Mouse (Mus musculus): Measurements from ENCODE around the gene Ick. TPM values are rescaled to one million over a fixed set of nuclear protein-coding genes. Genes with fewer than 3 reads are reported as not detected.
A peak's percentile ranks its signal among the peaks of the same experiment; 100 is the strongest.

Gene Ick
- total and polyA plus RNA-seq, 3 experiments = 6.1 to 16.1 TPM; not detected in 1

GRCm38 (mm10) chr9:78095686-78096085 lies 13.3 kb upstream of the Ick start:
- TF ChIP-seq UBTF (IDR thresholded peaks at IDR 0.05; ENCODE audit: borderline replicate concordance, insufficient read depth, low read depth, low read length) = no peak
- no peak for TF ChIP-seq MYC (IDR thresholded peaks at IDR 0.05; ENCODE audit: low read depth, low read length)
- TF ChIP-seq ETS1 (IDR thresholded peaks at IDR 0.05; ENCODE audit: low read depth, low read length) = no peak
- TF ChIP-seq GABPA (IDR thresholded peaks at IDR 0.05; ENCODE audit: low read depth, low read length) = no peak
- no peak for TF ChIP-seq JUND (IDR thresholded peaks at IDR 0.05; ENCODE audit: low read depth, low read length)
- TF ChIP-seq TBP (IDR thresholded peaks at IDR 0.05; ENCODE audit: low read depth, low read length) = no peak
- TF ChIP-seq RAD21 (IDR thresholded peaks at IDR 0.05; ENCODE audit: low read depth, low read length) = no peak
- no peak for TF ChIP-seq TAL1 (IDR thresholded peaks at IDR 0.05; ENCODE audit: low read length)
- TF ChIP-seq NRF1 (IDR thresholded peaks at IDR 0.05; ENCODE audit: insufficient read depth, low read depth, low read length, poor library complexity, severe bottlenecking) = no peak
- no peak for TF ChIP-seq USF2 (IDR thresholded peaks at IDR 0.05; ENCODE audit: borderline replicate concordance in 1 of 2, insufficient read depth in 1 of 2, low read depth in 1 of 2, low read length in 2 of 2)
- no peak for TF ChIP-seq ZNF384 (IDR thresholded peaks at IDR 0.05; ENCODE audit: low read depth, low read length)
- no peak for TF ChIP-seq GATA1 (IDR thresholded peaks at IDR 0.05; ENCODE audit: low read depth, low read length)
- no peak for TF ChIP-seq ZC3H11A (IDR thresholded peaks at IDR 0.05; ENCODE audit: low read depth, low read length)
- H3K79me2 ChIP-seq (ENCODE audit: control insufficient read depth, insufficient read depth, low read length, poor library complexity) = peaks cover 3% of the 10 kb centered on the region; the same call in 1 of the 2 replicates
- no peaks in the 10 kb centered on the region for H3K27me3 ChIP-seq (ENCODE audit: control insufficient read depth in 1 of 2, insufficient read depth in 2 of 2, low read length in 2 of 2)
- H3K4me1 ChIP-seq (ENCODE audit: control insufficient read depth in 1 of 2, insufficient read depth in 2 of 2, low read length in 2 of 2) = peaks cover 4 to 5% of the 10 kb centered on the region in 2 experiments
- no peak overlapping the region for H3K9ac ChIP-seq (ENCODE audit: control insufficient read depth, low read depth, low read length, poor library complexity, severe bottlenecking)
- peaks cover 10 to 49% of the 10 kb centered on the region in 2 experiments for H3K36me3 ChIP-seq (ENCODE audit: control insufficient read depth in 1 of 2, insufficient read depth in 2 of 2, low read length in 2 of 2)
- no peak for DNase-seq (ENCODE audit: low read depth, low spot score)
- no peak overlapping the region for H3K27ac ChIP-seq (ENCODE audit: control insufficient read depth, low read depth, low read length)
- no peaks in the 10 kb centered on the region for H3K9me3 ChIP-seq (replicated peaks; ENCODE audit: insufficient read depth, low read length)
- no peak overlapping the region for H3K4me3 ChIP-seq (ENCODE audit: control insufficient read depth in 1 of 2, insufficient read depth in 1 of 2, low read depth in 2 of 2, low read length in 2 of 2)

GRCm38 (mm10) chr9:78096376-78096775 lies 12.6 kb upstream of the Ick start:
- no peak overlapping the region for H3K9ac ChIP-seq (ENCODE audit: control insufficient read depth, low read depth, low read length, poor library complexity, severe bottlenecking)
- peaks cover 3% of the 10 kb centered on the region for H3K79me2 ChIP-seq (ENCODE audit: control insufficient read depth, insufficient read depth, low read length, poor library complexity)
- no peaks in the 10 kb centered on the region for H3K27me3 ChIP-seq (ENCODE audit: control insufficient read depth in 1 of 2, insufficient read depth in 2 of 2, low read length in 2 of 2)
- H3K4me3 ChIP-seq (ENCODE audit: control insufficient read depth in 1 of 2, insufficient read depth in 1 of 2, low read depth in 2 of 2, low read length in 2 of 2) = no peak overlapping the region
- peak; percentile 33 to 64 (median 57); a peak in 5 of 6 replicates for TF ChIP-seq CTCF (IDR thresholded peaks at IDR 0.05 in 2 of 3, conservative IDR thresholded peaks at IDR 0.05 in 1 of 3; ENCODE audit: control insufficient read depth in 1 of 3, insufficient read depth in 1 of 3, low read depth in 2 of 3, low read length in 3 of 3, poor library complexity in 1 of 3, severe bottlenecking in 1 of 3)
- TF ChIP-seq USF1 (IDR thresholded peaks at IDR 0.05; ENCODE audit: low read depth, low read length) = no peak
- peak; percentile 55 for TF ChIP-seq SMC3 (IDR thresholded peaks at IDR 0.05; ENCODE audit: low read depth, low read length)
- no peak for TF ChIP-seq TBP (IDR thresholded peaks at IDR 0.05; ENCODE audit: low read depth, low read length)
- TF ChIP-seq RAD21 (IDR thresholded peaks at IDR 0.05; ENCODE audit: low read depth, low read length) = peak; percentile 61
- H3K36me3 ChIP-seq (ENCODE audit: control insufficient read depth in 1 of 2, insufficient read depth in 2 of 2, low read length in 2 of 2) = peaks cover 14 to 49% of the 10 kb centered on the region in 2 experiments
- H3K27ac ChIP-seq (ENCODE audit: control insufficient read depth, low read depth, low read length) = no peak overlapping the region
- no peaks in the 10 kb centered on the region for H3K9me3 ChIP-seq (replicated peaks; ENCODE audit: insufficient read depth, low read length)
- peaks cover 4 to 10% of the 10 kb centered on the region in 2 experiments for H3K4me1 ChIP-seq (ENCODE audit: control insufficient read depth in 1 of 2, insufficient read depth in 2 of 2, low read length in 2 of 2)
- DNase-seq (ENCODE audit: low read depth, low spot score) = peak; percentile 62

Data from MEL (cell line).